Mouse (Mus musculus) C2C12 (cell line): ENCODE measurements around the gene Akap2. TPM values are rescaled to one million over a fixed set of nuclear protein-coding genes. Genes with fewer than 3 reads are reported as not detected.
"Not testable (repeated sequence)": the region's sequence is repeated elsewhere in the genome, so short reads cannot be mapped to it uniquely, and the experiment has no call there.

ENCODE experiments used
- H3K27me3 ChIP-seq: one replicate; pipeline ENCODE4 v1.6.1; 2011; ENCODE audit not compliant: control insufficient read depth, insufficient read depth, insufficient read length
- H3K36me3 ChIP-seq: one replicate; pipeline ENCODE4 v1.6.1; 2011; ENCODE audit not compliant: control insufficient read depth, insufficient read depth
- H3K4me3 ChIP-seq: one replicate; pipeline ENCODE4 v1.5.1; 2011; ENCODE audit warnings: mild to moderate bottlenecking, control low read depth; ENCODE audit not compliant: poor library complexity, insufficient read depth, severe bottlenecking
- H3K79me2 ChIP-seq: one replicate; pipeline ENCODE4 v1.6.1; 2011; ENCODE audit not compliant: control insufficient read depth, insufficient read depth
- H3K79me3 ChIP-seq: one replicate; pipeline ENCODE4 v1.6.1; 2011; ENCODE audit warnings: low read depth, control low read depth
- H3ac ChIP-seq: one replicate; pipeline ENCODE3; 2011; ENCODE audit warnings: low read depth; ENCODE audit not compliant: control insufficient read depth, insufficient read length
- CEBPB ChIP-seq: IDR thresholded peaks from one replicate; pipeline ENCODE4 v1.6.1; 2011; ENCODE audit warnings: low read depth, mild to moderate bottlenecking, control low read depth, moderate library complexity
- CTCF ChIP-seq: IDR thresholded peaks from one replicate; pipeline ENCODE4 v1.5.1; 2011; ENCODE audit not compliant: control insufficient read depth, insufficient read depth, insufficient read length
- FOSL1 ChIP-seq: IDR thresholded peaks from one replicate; pipeline ENCODE4 v1.8.0; 2011; ENCODE audit warnings: mild to moderate bottlenecking, low read length; ENCODE audit not compliant: poor library complexity, insufficient read depth, severe bottlenecking
- MAX ChIP-seq: IDR thresholded peaks from one replicate; pipeline ENCODE4 v1.6.1; 2011; ENCODE audit warnings: mild to moderate bottlenecking, control low read depth
- MYOD1 ChIP-seq: IDR thresholded peaks from one replicate; pipeline ENCODE4 v1.6.1; 2011; ENCODE audit warnings: low read depth; ENCODE audit not compliant: control insufficient read depth, insufficient read length
- MYOG ChIP-seq: IDR thresholded peaks from one replicate; pipeline ENCODE4 v1.6.1; 2011; ENCODE audit not compliant: control insufficient read depth, insufficient read length; ENCODE audit errors: extremely low read depth
- USF1 ChIP-seq: IDR thresholded peaks from one replicate; pipeline ENCODE4 v1.6.1; 2011; ENCODE audit warnings: low read depth, mild to moderate bottlenecking, control low read depth, moderate library complexity
- polyA plus RNA-seq: library from polyadenylated mRNA; unstranded; fragments of >200 nt; fragmentation: generic; extraction: Trizol; gene quantifications from one replicate; pipeline ENCODE4 v1.2.1, GENCODE M21; 2012; ENCODE audit warnings: missing spikeins

Gene Akap2
- polyA plus RNA-seq, 1 experiment = 37.0 TPM

GRCm38 (mm10) chr4:57888246-57888645 is 170.8 kb downstream of the Akap2 start:
- no peaks in the 10 kb centered on the region for H3K27me3 ChIP-seq
- no peak for TF ChIP-seq CEBPB
- TF ChIP-seq MYOG = no peak
- TF ChIP-seq FOSL1 = no peak
- TF ChIP-seq MAX = no peak
- TF ChIP-seq MYOD1 = no peak
- no peak for TF ChIP-seq CTCF
- no peak for TF ChIP-seq USF1
- H3K36me3 ChIP-seq = peaks cover 20% of the 10 kb centered on the region
- H3K79me3 ChIP-seq = peaks cover 49% of the 10 kb centered on the region
- no peak overlapping the region for H3ac ChIP-seq
- no peak overlapping the region for H3K4me3 ChIP-seq
- peaks cover 77% of the 10 kb centered on the region for H3K79me2 ChIP-seq

DNA sequence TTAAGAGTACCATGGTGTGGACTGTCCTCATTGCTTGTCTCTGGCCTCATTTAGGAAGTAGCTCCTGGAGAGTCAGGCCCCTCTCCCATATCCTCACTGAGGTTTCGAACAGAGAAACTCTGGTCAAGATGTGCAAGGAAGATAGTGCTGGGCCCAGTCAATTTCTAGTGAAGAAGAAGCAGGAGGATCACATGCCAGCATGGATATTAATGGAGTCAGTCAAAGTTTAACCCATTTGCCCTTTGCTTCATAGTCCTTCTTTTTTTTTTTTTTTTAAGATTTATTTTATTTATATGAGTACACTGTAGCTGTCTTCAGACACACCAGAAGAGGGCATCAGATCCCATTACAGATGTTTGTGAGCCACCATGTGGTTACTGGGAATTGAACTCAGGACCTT is 171.5 kb downstream of the Akap2 start:
- not testable (repeated sequence) for H3K4me3 ChIP-seq, H3K27me3 ChIP-seq, H3ac ChIP-seq
- Histone ChIP-seq H3K79me2 (peaks cover 70% of the 10 kb centered on the region), H3K79me3 (peaks cover 43% of the 10 kb centered on the region), H3K36me3 (peaks cover 19% of the 10 kb centered on the region)

DNA sequence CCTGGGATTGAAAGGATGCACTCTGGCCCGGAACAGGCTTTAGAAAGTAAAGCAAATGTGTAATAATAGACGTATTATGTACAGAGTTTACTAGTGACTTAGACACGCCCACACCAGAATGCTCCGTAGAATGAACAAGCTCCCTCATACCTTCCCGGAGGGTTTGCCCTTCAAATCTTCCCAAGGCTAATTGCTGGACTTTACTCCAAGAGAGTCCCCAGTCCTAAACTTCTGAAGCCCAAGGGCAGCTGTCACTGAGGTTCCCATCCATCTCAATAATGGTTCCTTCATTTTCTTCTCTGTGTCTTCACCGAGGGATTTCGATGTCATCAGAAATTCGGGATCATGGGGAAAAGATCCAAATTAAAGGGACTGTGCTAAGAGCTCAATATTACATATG is 172.3 kb downstream of the Akap2 start:
- peaks cover 62% of the 10 kb centered on the region for H3K79me2 ChIP-seq
- H3ac ChIP-seq = no peak overlapping the region
- peaks cover 19% of the 10 kb centered on the region for H3K36me3 ChIP-seq

DNA sequence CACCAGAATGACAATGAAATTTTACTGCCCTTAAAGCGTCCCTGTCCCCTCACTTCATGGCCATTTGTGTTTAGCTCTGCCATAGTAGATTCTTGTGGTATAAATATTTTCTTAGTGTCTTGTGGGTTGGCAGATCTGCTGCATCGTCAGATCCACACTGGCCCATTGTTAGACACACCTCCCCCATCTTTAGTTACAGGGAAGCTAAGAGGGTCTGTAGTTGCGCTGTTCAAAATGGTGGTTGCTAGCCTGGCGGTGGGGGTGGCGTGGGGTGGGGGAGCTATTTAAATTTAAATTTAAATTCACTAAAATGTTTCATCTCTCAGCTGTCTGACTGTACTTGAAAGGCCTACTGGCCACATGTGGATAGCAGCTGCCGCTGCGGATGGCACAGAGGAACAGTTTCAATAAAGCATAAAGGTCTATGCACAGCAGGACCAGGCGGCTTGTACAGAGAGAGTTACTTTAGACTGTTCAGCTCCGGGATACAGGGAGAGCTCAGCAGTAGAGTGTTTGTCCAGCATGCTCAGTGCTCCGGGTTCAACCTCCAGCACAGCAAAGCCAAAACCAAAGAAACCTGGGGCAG is 174.6 kb downstream of the Akap2 start:
- no peak overlapping the region for H3ac ChIP-seq
- no peak for TF ChIP-seq MAX
- TF ChIP-seq MYOD1 = no peak
- no peak for TF ChIP-seq MYOG
- TF ChIP-seq FOSL1 = no peak
- no peak for TF ChIP-seq USF1
- no peak overlapping the region for H3K4me3 ChIP-seq

More for the DNA sequence above, 172.3 kb downstream of the Akap2 start:
- peaks cover 37% of the 10 kb centered on the region for H3K79me3 ChIP-seq
- H3K27me3 ChIP-seq = no peaks in the 10 kb centered on the region
- TF ChIP-seq CTCF (no peak), USF1 (no peak), CEBPB (no peak), MAX (no peak), MYOG (no peak), MYOD1 (no peak)
- H3K4me3 ChIP-seq = no peak overlapping the region

DNA sequence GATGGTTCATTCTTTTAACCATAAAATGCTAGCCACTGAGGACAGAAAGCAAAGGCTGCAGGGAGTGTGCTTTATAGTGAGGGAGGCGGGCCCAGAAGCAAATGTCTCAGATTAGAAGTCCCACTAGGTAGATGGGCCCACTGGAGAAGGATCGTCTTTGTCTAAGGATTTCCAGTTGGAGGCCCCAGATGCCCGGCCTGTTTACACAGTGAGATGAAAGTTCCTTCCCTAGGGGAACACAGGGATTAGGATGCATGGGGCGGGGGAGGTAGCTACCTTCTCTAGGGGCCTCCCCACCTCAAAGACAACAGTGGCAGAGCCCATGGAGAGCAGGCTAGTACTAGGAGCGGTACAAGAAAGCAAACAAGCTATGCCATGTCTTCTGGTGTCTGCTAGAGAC is 177.7 kb downstream of the Akap2 start:
- no peaks in the 10 kb centered on the region for H3K27me3 ChIP-seq
- H3K36me3 ChIP-seq = peaks cover 20% of the 10 kb centered on the region
- no peak for TF ChIP-seq MYOD1
- no peak for TF ChIP-seq USF1
- TF ChIP-seq CTCF = no peak
- no peak for TF ChIP-seq CEBPB
- TF ChIP-seq FOSL1 = no peak
- no peak overlapping the region for H3K4me3 ChIP-seq
- H3ac ChIP-seq = no peak overlapping the region
- peaks cover 9% of the 10 kb centered on the region for H3K79me2 ChIP-seq
- peaks cover 7% of the 10 kb centered on the region for H3K79me3 ChIP-seq

More for the DNA sequence above, 174.6 kb downstream of the Akap2 start:
- Histone ChIP-seq H3K79me3 (peaks cover 20% of the 10 kb centered on the region), H3K79me2 (peaks cover 39% of the 10 kb centered on the region), H3K36me3 (peaks cover 18% of the 10 kb centered on the region), H3K27me3 (no peaks in the 10 kb centered on the region)

GRCm38 (mm10) chr4:57895902-57896301 is 178.4 kb downstream of the Akap2 start:
- peaks cover 20% of the 10 kb centered on the region for H3K36me3 ChIP-seq
- H3ac ChIP-seq = no peak overlapping the region
- H3K4me3 ChIP-seq = no peak overlapping the region
- TF ChIP-seq USF1 (no peak), MYOD1 (no peak)
- H3K79me2 ChIP-seq = peaks cover 6% of the 10 kb centered on the region
- H3K79me3 ChIP-seq = peaks cover 4% of the 10 kb centered on the region
- H3K27me3 ChIP-seq = no peaks in the 10 kb centered on the region
